Mouse (Mus musculus) MEL (cell line): ENCODE data around the gene Shisa8.

Experiments used
- POLR2AphosphoS5 ChIP-seq: IDR thresholded peaks from 2 replicates; pipeline ENCODE4 v1.6.1; 2012; ENCODE audit warnings: low read depth, borderline replicate concordance, mild to moderate bottlenecking, inconsistent platforms, low read length, moderate library complexity, mixed read lengths
- SMC3 ChIP-seq: IDR thresholded peaks from 2 replicates; pipeline ENCODE4 v1.6.1; 2011; ENCODE audit warnings: low read depth, low read length, improper control_type of control experiment
- USF1 ChIP-seq: IDR thresholded peaks from 2 replicates; pipeline ENCODE4 v1.6.1; 2014; ENCODE audit warnings: low read depth, mild to moderate bottlenecking, inconsistent platforms, low read length, improper control_type of control experiment, moderate library complexity

GRCm38 (mm10) chr15:82185062-82185783 lies 27.4 kb downstream of the Shisa8 start:
- no peak for TF ChIP-seq SMC3
- TF ChIP-seq USF1: no peak
- no peak for TF ChIP-seq POLR2AphosphoS5
